Mouse (Mus musculus): ENCODE measurements around the gene Gtsf1l.
A peak's percentile ranks its signal among the peaks of the same experiment; 100 is the strongest.
"Not testable (repeated sequence)": the region's sequence is repeated elsewhere in the genome, so short reads cannot be mapped to it uniquely, and the experiment has no call there.

Gene Gtsf1l

DNA sequence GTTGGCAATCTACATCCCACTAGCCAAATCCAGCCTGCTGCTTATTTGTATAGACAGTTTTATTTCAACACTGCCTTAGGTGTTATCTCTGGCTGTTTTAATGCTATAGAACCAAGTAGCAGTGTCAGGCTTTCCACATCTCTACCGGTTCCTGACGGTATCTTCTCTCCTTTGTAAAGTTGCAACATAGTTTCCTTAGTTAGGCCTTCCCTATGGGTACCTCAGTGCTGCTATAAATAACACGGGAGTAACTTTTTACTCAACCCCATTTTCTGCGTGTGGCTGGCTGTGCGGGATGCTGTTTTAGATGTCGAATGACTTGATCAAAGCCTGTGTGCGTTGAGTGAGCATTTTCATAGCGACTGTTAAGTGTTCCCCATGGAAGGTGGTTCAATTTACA lies 1.1 kb downstream of the Gtsf1l start:
- no peak for DNase-seq (ENCODE audit: low spot score)

DNA sequence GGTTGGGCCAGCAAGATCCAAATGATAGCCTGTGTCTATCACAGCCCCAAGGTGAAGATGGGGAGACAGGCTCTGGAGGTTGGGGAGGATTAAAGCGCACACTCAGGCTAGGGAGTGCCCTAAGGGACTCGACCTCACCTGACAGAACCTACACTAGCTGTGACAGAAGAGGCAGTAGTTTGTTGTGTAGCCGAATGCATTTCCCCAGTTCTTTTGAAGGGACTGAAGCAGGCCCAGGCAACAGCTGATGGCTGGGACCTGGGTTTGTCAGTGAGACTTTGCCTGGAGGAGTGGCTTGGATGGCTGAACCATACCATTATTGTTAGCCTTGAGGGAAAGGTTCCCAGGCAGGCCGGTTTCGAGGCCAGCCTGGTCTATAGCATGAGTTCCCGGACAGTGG lies 2.6 kb downstream of the Gtsf1l start:
- DNase-seq (ENCODE audit: low spot score): no peak

DNA sequence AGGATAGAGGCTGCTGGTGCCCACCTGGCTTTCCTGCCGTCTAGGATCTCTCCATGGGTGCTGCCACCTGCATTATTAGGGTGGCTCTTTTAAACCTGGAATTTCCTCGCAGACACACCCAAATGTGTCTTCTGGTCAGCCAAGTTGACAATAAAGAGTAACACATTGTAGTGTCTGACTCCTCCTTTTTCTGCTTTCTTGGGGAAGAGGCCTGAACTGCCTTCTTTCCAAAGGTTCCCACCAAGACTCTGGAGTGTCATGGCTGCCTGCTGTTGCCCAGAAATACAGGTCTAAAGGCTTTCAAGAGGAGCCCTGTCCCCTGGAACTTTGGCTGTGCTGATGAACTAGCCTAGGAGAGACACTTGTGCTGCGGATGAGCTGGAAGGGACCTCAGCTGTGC lies 3.1 kb downstream of the Gtsf1l start:
- DNase-seq (ENCODE audit: low spot score): no peak

DNA sequence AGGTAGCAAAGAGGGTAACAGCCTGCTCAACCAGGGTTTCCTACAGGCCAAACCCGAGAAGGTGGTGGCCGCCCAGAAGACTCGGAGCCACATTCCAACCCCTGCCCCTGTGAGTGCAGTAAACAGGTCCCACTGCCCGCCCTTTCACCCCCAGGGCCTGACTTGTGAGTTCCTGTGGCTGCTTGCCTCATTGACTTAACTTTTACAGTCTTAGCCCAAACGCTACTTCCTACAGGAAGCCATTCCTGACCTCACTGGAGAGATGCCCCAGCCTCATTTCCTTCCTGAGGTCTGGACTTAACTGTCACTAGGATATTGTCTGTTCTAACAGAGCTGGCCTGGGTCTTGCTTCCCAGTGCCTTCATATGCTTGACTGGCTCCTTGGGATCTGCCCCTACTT lies 5.1 kb downstream of the Gtsf1l start:
- no peak for DNase-seq (ENCODE audit: low spot score)

DNA sequence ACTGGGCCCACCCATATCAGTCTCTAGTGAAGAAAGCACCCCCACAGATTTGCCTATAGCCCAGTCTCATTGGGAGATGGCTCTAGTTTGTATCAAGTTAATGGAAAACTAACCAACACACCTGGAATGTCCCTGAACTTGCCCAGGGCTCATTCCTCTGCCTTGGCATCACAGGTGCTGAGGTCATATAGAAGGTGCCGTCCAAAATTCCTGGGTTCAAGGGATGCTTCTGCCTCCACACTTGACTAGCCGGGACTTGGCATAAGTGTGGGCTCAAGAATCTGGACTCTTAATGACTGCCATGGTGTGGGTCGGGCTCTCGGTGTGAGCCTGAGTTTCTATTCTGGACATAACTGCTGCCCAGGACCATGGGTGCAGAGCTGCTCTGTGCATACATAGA lies 8.6 kb downstream of the Gtsf1l start:
- no peak for DNase-seq (ENCODE audit: low spot score)

DNA sequence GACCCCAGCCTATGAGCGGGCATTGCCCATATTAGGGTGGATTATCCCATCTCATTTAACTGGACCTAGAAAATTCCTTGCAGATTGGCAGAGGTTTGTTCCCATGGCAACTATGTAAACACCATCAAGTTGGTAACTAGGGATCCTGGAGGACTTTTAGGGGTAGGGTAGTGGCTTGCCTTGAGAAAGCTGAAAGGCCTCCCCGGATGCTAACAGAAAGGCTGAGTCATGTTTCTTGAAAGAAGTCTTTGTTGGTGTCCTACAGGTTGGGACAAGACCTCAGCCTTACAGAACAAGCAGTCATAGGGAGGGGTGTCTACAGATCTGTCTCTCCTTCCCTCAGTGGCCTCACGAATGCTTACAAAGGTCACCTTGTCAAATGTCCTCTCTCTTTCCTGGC lies 12.4 kb downstream of the Gtsf1l start:
- no peak for DNase-seq (ENCODE audit: low spot score)

DNA sequence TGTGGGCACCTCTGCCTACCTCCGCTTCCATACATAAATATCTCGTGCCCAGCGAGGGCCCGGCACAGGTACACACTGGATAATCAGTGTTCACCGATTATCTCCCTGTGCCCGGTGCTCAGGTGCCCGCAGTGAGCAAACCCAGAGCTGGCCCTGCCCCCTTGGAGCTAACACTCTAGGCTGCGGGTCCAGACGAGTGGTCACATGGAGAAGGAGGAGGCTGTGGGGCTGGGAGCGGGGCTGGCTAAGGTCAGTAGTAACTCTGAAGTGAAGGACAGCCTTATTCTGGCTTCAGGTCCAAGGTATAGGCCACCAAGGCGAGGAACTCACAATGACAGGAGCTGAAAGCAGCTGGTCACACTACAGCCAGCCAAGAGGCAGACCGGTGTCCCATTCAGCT lies 12.8 kb downstream of the Gtsf1l start:
- no peak for DNase-seq (ENCODE audit: low spot score)

DNA sequence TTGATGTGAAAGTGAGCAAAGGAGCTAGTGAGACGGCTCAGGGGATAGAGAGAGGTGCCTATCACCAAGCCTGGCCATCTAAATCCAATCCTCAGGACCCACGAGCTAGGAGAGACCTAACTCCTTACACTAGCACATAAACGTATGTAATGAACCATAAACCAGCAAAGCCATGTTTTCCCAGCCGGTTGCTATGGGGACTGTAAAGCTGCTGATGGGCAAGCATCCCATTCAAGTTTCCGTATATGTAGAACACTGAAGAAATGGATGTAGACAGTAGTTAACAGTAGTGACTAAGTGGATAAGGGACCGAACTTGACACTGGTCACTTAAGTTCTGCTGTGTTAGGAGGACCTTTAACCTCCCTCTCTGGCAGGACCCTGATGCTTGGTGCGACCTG lies 13.6 kb downstream of the Gtsf1l start:
- DNase-seq (ENCODE audit: low spot score): no peak

DNA sequence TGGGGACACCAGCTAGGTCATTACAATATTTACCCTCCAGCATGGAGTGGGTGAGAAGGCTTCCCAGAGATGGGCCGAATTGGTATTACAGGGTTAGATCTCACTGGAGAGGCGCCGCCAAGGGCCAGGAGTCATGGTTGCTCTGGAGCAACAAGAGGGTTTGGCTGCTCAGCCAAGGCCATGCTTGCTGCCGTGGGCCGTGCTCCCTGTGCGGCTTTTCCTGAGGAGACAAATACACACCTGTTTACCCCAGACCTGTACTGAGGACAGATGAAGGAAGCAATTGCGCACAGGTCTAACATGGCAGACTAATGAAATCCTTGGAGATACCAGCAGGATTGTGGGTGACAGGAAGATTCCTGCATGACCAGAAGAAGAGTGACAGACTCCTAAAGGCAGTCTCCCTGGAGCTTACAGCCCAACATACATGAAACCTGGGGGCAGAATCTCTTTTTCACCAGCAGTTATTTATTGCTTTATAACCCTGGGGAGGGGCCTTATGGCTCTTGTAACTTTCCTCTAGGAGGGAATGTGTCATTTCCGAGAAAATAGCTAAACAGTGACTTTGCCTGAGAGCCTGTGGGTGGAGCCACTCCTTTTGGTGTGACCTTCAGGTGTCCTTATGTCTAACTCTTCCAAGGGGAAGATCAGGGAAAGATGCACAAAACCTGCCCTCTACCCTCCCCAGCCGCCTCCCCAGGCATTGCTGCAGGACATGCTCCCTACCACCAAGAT lies 14.5 kb downstream of the Gtsf1l start:
- DNase-seq (ENCODE audit: low spot score): no peak

DNA sequence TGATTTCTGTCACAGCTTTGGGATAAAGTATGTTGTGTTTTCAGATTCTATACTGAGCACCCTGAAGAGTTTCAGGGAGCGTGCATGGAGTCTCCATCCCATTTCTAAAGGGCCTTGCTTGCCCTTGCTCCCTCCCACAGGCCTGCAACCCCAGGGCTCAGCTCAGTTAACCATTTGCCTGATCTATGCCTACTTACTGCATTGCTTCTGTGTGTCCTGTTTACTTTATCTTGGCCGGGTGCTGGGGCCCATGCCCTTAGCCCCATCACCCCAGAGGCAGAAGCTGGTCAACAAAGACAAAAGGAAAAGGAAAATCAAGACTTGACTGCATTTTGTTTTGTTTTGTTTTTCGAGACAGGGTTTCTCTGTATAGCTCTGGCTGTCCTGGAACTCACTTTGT lies 16.1 kb downstream of the Gtsf1l start:
- DNase-seq (ENCODE audit: low spot score): no peak

DNA sequence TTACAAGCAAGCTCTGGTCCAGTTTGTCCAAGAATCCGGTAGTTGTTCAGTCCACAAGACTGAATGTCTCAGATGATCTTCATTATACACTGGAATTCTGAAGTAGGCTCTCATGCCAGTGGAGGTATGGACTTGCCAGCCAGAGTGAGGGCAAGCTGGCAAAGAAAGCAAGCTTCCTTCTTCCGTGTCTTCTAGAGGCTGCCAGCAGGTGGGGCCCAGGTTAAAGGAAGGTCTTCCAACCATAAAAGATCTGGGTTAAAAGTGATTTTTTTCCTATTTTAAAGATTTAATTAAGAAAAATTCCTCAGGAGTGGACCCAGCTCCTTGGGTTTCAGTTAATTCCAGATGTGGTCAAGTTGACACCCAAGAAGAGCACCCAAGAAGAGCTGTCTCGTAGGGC lies 17.4 kb downstream of the Gtsf1l start:
- no peak for DNase-seq (ENCODE audit: low spot score)

DNA sequence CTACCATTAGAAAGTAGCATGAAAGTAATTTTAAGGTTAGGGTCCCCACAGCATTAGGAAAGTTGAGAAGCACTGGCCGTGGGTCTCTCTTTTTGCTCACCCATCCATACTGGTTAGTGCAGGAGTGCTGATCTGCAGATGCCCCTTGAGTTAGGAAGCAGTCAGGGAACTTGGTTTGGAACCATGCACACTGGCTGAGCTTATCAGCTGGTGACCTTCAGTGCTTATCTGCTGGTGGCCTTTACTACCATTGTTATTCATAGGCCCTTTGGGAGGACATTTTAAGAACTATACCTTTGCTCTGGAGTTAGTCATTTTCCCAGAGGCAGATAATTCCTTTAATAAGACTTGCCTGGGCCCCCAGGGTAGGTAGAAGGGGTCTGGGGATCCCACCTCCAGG lies 20.4 kb downstream of the Gtsf1l start:
- DNase-seq (ENCODE audit: low spot score): no peak

DNA sequence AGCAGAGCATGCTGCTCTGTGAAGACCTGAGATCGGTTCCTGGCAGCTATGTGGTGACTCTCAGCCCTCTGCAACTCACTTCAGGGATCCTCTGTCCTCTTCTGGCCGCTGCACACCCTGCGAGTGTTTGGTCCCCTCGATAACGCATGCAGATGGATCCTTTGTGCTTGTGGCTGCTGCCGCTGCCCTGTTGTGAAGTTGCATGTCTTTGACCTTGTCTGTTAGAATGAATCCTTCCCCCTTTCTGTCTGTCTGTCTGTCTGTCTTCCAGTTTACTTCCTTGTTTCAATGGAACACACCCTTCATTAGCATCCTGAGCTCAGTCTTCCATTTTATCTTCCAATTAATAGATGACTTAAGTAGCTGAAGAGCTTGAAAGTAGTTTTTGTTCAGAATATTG lies 21.3 kb downstream of the Gtsf1l start:
- no peak for DNase-seq (ENCODE audit: low spot score)

DNA sequence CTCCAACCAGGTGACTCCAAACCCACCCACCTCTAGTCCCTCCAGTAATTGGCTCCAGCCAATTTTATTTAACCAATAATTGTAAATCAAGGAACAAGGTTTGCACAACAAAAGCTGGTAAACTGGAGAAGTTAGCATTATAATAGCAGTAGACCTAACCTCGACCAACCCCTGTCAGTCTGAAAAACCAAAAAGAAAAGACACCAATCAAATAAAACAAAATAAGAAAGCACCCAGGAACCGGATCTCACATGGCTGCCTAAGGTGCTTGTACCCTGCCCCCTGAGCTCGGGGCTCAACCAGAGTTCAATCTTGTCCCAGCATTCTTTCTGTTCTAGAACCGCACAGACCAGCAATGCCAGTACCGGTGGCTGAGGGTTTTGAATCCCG lies 25.5 kb downstream of the Gtsf1l start:
- no peak for DNase-seq (ENCODE audit: low spot score)

DNA sequence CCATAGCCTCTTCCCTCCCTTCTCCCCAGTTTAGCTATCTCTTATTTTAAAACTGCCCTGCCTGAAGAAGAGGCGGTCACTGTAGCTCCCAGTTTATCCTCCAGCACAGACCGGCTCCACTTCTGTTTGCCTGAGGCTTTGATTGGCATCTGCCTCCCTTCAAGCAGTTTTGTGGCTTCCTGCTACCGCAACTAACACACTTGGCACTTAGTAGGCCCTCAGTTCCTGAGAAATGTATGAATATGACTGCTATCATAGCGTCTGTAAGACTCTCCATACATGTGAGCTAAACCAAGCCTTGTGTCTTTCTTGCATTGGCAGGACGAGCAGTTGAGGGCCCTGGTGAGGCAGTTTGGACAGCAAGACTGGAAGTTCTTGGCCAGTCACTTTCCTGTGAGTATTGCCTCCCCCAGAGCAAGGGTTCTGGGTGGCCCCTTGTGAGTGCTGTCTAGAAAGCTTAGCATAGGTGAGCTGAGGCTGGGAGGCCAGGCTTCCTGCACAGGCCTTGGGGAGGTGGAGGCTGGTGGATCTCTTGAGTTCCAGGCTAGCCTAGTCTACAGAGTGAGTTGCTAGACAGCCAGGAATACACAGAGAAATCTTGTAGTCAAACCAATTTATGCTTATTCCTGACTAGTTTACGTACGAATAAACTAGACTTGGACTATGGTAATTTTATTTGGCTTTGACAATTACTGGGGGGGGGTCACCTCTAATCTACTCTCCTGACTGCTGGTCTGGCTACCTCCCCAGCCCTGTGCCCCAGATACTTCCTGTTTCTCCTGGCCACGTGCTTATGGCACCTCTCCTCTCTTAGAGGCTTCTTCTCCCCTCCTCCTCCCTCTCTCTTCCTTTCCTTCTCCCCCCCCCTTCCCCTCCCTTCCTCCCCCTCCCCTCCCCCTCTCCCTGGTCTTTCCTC lies 26.2 kb downstream of the Gtsf1l start:
- DNase-seq (ENCODE audit: low spot score): no peak

DNA sequence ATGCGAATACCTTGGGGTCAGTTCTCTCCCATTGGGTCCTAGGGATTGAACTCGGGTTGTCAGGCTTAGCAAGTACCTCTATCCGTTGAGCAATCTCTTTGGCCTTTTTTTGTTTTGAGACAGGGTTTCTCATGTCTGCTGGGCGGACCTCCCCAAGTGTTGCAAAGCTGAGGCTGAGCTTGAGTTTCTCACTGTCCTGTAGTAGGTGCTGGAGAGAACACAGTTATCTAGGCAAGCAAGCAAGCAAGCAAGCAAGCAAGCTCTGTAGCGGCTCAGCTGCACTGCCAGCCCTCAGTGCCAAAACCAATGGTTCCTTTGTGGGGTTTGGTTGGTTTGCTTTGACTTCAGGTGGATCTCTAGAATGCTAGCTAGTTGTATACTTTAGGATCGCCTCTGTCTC lies 27.0 kb downstream of the Gtsf1l start:
- DNase-seq (ENCODE audit: low spot score): no peak

DNA sequence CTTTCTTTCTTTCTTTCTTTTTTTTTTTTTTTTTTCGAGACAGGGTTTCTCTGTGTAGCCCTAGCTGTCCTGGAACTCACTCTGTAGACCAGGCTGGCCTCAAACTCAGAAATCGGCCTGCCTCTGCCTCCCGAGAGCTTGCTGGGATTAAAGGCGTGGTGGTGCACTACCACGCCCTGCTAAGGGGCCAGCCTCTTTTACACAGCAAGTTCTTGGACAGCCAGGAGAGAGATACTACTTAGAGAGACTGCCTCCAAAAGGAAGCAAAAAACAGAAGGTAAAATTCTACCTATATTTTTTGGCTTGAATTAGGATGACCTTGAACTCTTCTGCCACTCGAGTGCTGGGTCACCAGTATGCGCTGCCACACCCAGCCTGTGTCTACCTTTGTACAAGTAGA lies 28.7 kb downstream of the Gtsf1l start:
- not testable (repeated sequence) for DNase-seq (ENCODE audit: low spot score)

DNA sequence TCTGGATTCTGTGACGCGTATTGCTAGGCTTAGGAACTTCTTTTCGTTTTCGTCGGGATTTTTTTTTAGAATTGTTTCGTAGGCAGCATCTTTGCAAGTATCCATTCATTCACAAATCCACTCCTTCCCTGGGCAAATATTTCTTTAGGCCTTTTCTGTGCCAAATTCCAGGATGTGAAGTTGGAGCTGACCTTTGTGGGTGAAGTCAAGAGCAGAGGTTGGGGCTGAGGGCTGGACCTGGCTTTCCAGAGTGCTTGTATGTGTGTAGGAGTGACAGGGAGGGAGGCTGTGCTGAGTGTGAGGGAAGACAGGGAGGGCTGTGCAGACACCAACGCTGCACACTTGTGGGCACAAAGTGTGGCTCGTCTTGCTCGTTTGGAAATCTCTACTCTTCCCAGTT lies 31.1 kb downstream of the Gtsf1l start:
- DNase-seq (ENCODE audit: low spot score): no peak

DNA sequence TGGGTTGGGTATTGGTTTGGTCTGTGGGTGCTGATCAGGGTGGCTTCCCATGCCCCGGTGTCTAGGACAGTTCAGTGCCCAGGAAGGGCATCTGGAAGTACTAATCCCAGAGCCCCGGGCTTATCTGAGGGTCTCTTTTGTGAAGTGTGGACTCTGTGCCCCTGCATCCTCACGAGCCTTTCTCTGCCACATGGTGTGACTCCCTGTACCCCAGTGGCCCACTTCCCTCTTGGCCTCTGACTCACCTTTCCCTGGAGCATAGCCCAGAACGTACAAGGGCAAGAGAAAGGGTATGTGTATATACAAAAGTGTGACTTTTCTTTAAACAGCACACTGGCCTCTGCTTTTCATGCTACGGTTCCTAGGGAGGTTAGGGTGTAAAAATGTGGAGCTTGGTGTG lies 31.9 kb downstream of the Gtsf1l start:
- no peak for DNase-seq (ENCODE audit: low spot score)

DNA sequence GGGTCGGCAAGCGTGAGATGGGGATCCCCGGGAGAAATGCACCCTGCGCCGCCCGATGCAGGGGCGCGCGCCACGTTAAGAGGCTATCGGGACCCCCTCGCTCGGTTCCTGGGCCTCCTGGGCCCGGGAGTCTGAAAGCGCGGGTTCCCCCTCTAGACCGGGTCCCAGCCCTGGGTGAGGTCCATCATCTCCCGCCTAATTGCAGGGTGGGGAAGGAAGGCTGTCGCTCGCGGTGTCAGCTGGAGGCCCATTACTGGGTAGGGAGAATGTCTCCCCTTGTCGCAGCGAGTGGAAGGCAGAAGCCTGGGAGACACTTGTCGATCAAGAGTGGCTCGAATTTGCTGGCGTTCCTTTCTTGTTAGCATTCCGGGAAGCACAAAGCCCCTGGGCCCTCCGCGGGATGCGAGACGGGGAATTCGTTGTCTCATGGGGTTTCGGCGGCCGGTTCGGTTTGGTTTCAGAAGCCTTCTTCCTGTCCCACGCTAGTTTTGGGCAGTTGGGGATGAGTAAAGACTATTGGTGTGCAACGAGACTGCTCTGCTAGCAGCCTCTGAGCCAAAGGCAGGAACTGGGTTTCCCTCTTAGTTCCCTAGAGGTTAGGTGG lies 32.7 kb downstream of the Gtsf1l start:
- DNase-seq (ENCODE audit: low spot score): no peak

DNA sequence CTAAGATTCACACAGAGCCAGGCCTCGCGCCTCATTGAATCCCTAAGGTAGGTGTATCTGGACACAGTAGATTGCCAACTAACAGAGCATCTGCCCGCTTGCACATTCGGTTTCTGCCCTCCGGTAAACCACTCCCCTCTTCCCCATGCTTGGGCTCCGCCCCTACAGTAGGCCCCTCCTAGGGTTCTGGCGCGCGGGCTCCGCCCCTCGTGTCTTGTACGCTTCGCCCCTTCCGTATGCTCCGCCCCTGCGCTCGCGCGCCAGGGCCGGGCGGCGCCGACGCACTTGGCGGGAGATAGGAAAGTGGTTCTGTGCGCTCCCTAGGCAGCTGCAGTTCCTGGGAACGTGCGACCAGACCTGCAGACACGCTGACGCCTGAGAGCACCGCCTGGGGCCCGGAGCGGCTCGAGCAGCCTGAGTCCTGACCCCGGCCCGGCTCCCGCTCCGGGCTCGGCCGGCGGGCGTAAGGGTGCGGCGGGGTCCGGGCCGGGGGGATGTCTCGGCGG lies 33.3 kb downstream of the Gtsf1l start, which contains the start of gene Mybl2:
Gene Mybl2, plus strand, starts transcription at position 353 of the 506 bp plus-strand sequence.
- DNase-seq (ENCODE audit: low spot score): peak; percentile 91

DNA sequence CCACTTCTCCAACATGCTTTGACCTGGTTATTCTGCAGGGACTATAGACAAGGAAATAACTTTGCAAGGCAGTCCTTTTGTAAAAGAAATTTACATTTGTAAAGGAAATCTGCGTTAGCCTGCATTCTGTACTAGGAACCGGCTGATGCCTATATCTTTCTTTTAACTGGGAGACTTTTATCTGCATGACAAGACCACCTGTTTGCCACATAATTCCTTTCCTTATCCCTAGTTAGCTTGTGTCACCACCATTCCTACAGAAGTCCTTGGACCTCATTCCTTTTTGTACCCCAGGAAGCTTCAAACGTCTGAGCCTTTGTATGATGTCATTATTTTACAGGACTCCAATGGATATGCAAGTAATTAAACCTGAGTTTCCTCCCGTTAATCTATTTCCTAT lies 34.8 kb downstream of the Gtsf1l start:
- DNase-seq (ENCODE audit: low spot score): no peak

DNA sequence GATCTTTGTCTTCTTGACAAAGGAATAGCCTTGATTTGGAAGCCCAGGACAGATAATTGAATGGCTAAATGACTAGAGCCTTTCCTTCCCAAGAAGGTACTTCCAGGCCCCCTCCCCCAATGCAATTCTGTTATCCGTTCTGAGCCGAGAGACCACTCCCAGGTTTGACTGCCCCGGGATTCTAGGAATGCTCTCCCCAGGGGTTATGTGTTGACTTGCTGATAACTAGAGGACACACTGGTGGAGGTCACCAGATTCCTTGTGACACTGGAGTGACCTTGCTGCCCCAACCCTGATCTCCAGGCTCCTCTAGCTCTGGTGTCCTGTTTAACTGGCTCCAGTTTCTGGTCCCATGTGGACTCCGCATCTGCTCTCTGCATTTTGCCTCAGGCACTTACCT lies 35.6 kb downstream of the Gtsf1l start:
- DNase-seq (ENCODE audit: low spot score): no peak
